Mouse (Mus musculus) lung, postnatal 0 days (tissue): ENCODE measurements around the gene Armc9.

Experiments used
- CTCF ChIP-seq: IDR thresholded peaks from 2 replicates; pipeline ENCODE4 v1.5.1; 2016; ENCODE audit warnings: antibody characterized with exemption, mild to moderate bottlenecking
- EP300 ChIP-seq: IDR thresholded peaks from 2 replicates; pipeline ENCODE4 v1.6.1; 2016; ENCODE audit warnings: antibody characterized with exemption, mild to moderate bottlenecking, control low read depth

DNA sequence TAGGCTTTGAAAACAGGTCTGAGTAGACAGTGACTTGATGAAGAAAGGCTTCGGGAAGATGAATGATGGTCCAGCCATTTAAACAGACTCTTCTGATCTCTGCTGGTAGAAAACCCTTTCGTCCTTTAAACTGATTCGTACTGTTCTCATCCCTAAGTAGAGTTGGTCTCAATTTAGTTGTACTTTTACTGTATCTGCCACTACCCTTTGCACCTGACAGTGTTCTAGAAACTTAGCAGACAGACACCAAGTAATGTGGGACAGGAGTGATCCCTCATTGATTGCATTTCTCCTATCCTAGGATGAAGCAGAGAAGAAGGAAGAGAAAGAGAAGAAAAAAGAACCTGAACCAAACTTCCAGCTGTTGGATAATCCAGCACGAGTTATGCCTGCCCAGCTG is 21.2 kb upstream of the Armc9 start, which contains the start of gene Gm21972:
- TF ChIP-seq CTCF (no peak), EP300 (no peak)
